Mouse (Mus musculus): Measurements from ENCODE around the gene Rpl26.

Rpl26 gene

GRCm38 (mm10) chr11:68890625-68891024 is 10.8 kb upstream of the Rpl26 start:
- no peak for DNase-seq (ENCODE audit: low read depth, low spot score)

- no peak for DNase-seq (ENCODE audit: low read depth, low spot score)
Measured at GRCm38 (mm10) chr11:68891823-68892222, 9.6 kb upstream of the Rpl26 start.

- DNase-seq (ENCODE audit: low read depth, low spot score): no peak
Measured at GRCm38 (mm10) chr11:68892233-68892832, 9.1 kb upstream of the Rpl26 start.

- no peak for DNase-seq (ENCODE audit: low read depth, low spot score)
Measured at GRCm38 (mm10) chr11:68893911-68894464, 7.4 kb upstream of the Rpl26 start.

- DNase-seq (ENCODE audit: low read depth, low spot score): no peak
Measured at GRCm38 (mm10) chr11:68896247-68896646, 5.1 kb upstream of the Rpl26 start.

- DNase-seq (ENCODE audit: low read depth, low spot score): peak; percentile 80
Measured at GRCm38 (mm10) chr11:68897120-68897519, 4.3 kb upstream of the Rpl26 start.

GRCm38 (mm10) chr11:68897838-68898237 is 3.5 kb upstream of the Rpl26 start:
- no peak for DNase-seq (ENCODE audit: low read depth, low spot score)

- DNase-seq (ENCODE audit: low read depth, low spot score): no peak
Measured at GRCm38 (mm10) chr11:68898790-68899189, 2.6 kb upstream of the Rpl26 start.

GRCm38 (mm10) chr11:68899815-68900214 is 1.6 kb upstream of the Rpl26 start:
- no peak for DNase-seq (ENCODE audit: low read depth, low spot score)

GRCm38 (mm10) chr11:68900519-68901350 is 648 bp upstream of the Rpl26 start:
- DNase-seq (ENCODE audit: low read depth, low spot score): no peak

- no peak for DNase-seq (ENCODE audit: low read depth, low spot score)
Measured at GRCm38 (mm10) chr11:68902047-68902364, 623 bp downstream of the Rpl26 start.

GRCm38 (mm10) chr11:68902367-68902766 is 984 bp downstream of the Rpl26 start:
- DNase-seq (ENCODE audit: low read depth, low spot score): no peak

- DNase-seq (ENCODE audit: low read depth, low spot score): no peak
Measured at GRCm38 (mm10) chr11:68902823-68903222, 1.4 kb downstream of the Rpl26 start.

- no peak for DNase-seq (ENCODE audit: low read depth, low spot score)
Measured at GRCm38 (mm10) chr11:68903775-68904174, 2.4 kb downstream of the Rpl26 start.

GRCm38 (mm10) chr11:68904375-68905137 is 3.2 kb downstream of the Rpl26 start:
- DNase-seq (ENCODE audit: low read depth, low spot score): peak; percentile 82

- no peak for DNase-seq (ENCODE audit: low read depth, low spot score)
Measured at GRCm38 (mm10) chr11:68905138-68905531, 3.8 kb downstream of the Rpl26 start.

GRCm38 (mm10) chr11:68905665-68906460 is 4.5 kb downstream of the Rpl26 start:
- DNase-seq (ENCODE audit: low read depth, low spot score): no peak

- DNase-seq (ENCODE audit: low read depth, low spot score): no peak
Measured at GRCm38 (mm10) chr11:68906461-68906790, 5.0 kb downstream of the Rpl26 start.

GRCm38 (mm10) chr11:68907251-68907650 is 5.9 kb downstream of the Rpl26 start:
- no peak for DNase-seq (ENCODE audit: low read depth, low spot score)

- DNase-seq (ENCODE audit: low read depth, low spot score): no peak
Measured at GRCm38 (mm10) chr11:68908846-68909503, 7.6 kb downstream of the Rpl26 start.
